Mouse (Mus musculus): ENCODE measurements at regions not wholly inside any gene's neighbourhood (a gene's known extent, or its start where the extent isn't known, plus 50 kb on each side); places are given as distances from the start of the nearest gene placed in this dataset.
"Not testable (repeated sequence)": the region's sequence is repeated elsewhere in the genome, so short reads cannot be mapped to it uniquely, and the experiment has no call there.

- WGBS (ENCODE audit: insufficient replicate concordance) = 72% methylated on average over 6 of the region's 6 CpGs
- Histone ChIP-seq H3K4me3 (ENCODE audit: low read depth, low read length) (no peak overlapping the region), H3K4me2 (ENCODE audit: low read depth, low read length) (no peak overlapping the region), H3K4me1 (ENCODE audit: insufficient read depth) (no peaks in the 10 kb centered on the region), H3K27me3 (ENCODE audit: insufficient read depth, low read length) (no peaks in the 10 kb centered on the region), H3K9me3 (ENCODE audit: low read length) (peaks cover 4% of the 10 kb centered on the region; the same call in 1 of the 2 replicates), H3K27ac (ENCODE audit: low read depth) (no peak overlapping the region), H3K36me3 (replicated peaks; ENCODE audit: insufficient read depth, low read length) (no peaks in the 10 kb centered on the region), H3K9ac (replicated peaks) (no peak overlapping the region)
- ATAC-seq (no peak), DNase-seq (no peak)
- TF ChIP-seq EP300 (IDR thresholded peaks at IDR 0.05; ENCODE audit: low read depth) (no peak), CTCF (IDR thresholded peaks at IDR 0.05; ENCODE audit: low read depth) (peak; percentile 10; the same call in 1 of the 2 replicates)
Observed at GRCm38 (mm10) chr14:19327321-19327720, 91.4 kb downstream of the Gm21738 start.

GRCm38 (mm10) chr14:19311614-19312013 lies 107.1 kb downstream of the Gm21738 start:
- no peaks in the 10 kb centered on the region for H3K4me1 ChIP-seq (ENCODE audit: insufficient read depth)
- no peak overlapping the region for H3K27ac ChIP-seq (ENCODE audit: low read depth)
- H3K36me3 ChIP-seq (replicated peaks; ENCODE audit: insufficient read depth, low read length) = no peaks in the 10 kb centered on the region
- peaks cover 3% of the 10 kb centered on the region; the same call in 1 of the 2 replicates for H3K9me3 ChIP-seq (ENCODE audit: low read length)
- H3K4me3 ChIP-seq (ENCODE audit: low read depth, low read length) = no peak overlapping the region
- H3K9ac ChIP-seq (replicated peaks) = no peak overlapping the region
- no peak for ATAC-seq
- TF ChIP-seq EP300 (IDR thresholded peaks at IDR 0.05; ENCODE audit: low read depth) (no peak), CTCF (IDR thresholded peaks at IDR 0.05; ENCODE audit: low read depth) (no peak)
- no peak overlapping the region for H3K4me2 ChIP-seq (ENCODE audit: low read depth, low read length)
- 71% methylated on average over 21 of the region's 21 CpGs for WGBS (ENCODE audit: insufficient replicate concordance)
- DNase-seq = no peak
- no peaks in the 10 kb centered on the region for H3K27me3 ChIP-seq (ENCODE audit: insufficient read depth, low read length)

GRCm38 (mm10) chr14:19302859-19303258 lies 115.9 kb downstream of the Gm21738 start:
- not testable (repeated sequence) for H3K4me2 ChIP-seq (ENCODE audit: low read depth, low read length); H3K27me3 ChIP-seq (ENCODE audit: insufficient read depth, low read length); DNase-seq; H3K36me3 ChIP-seq (replicated peaks; ENCODE audit: insufficient read depth, low read length); H3K4me3 ChIP-seq (ENCODE audit: low read depth, low read length); H3K27ac ChIP-seq (ENCODE audit: low read depth); H3K9me3 ChIP-seq (ENCODE audit: low read length); H3K9ac ChIP-seq (replicated peaks); ATAC-seq; H3K4me1 ChIP-seq (ENCODE audit: insufficient read depth)
- 51% methylated on average over 4 of the region's 4 CpGs for WGBS (ENCODE audit: insufficient replicate concordance)

GRCm38 (mm10) chr14:19279096-19279495 lies 139.6 kb downstream of the Gm21738 start:
- H3K27ac ChIP-seq (ENCODE audit: low read depth) = no peak overlapping the region
- H3K27me3 ChIP-seq (ENCODE audit: insufficient read depth, low read length) = no peaks in the 10 kb centered on the region
- TF ChIP-seq EP300 (IDR thresholded peaks at IDR 0.05; ENCODE audit: low read depth) (no peak), CTCF (IDR thresholded peaks at IDR 0.05; ENCODE audit: low read depth) (no peak)
- no peaks in the 10 kb centered on the region for H3K36me3 ChIP-seq (replicated peaks; ENCODE audit: insufficient read depth, low read length)
- ATAC-seq = peak; percentile 35; the same call in 1 of the 2 replicates
- 59% methylated on average over 1 of the region's 1 CpGs for WGBS (ENCODE audit: insufficient replicate concordance)
- no peak overlapping the region for H3K9ac ChIP-seq (replicated peaks)
- no peak overlapping the region for H3K4me2 ChIP-seq (ENCODE audit: low read depth, low read length)
- H3K9me3 ChIP-seq (ENCODE audit: low read length) = no peaks in the 10 kb centered on the region
- DNase-seq = no peak
- H3K4me1 ChIP-seq (ENCODE audit: insufficient read depth) = no peaks in the 10 kb centered on the region
- H3K4me3 ChIP-seq (ENCODE audit: low read depth, low read length) = no peak overlapping the region

- H3K9ac ChIP-seq (replicated peaks) = no peak overlapping the region
- TF ChIP-seq CTCF (IDR thresholded peaks at IDR 0.05; ENCODE audit: low read depth) (no peak), EP300 (IDR thresholded peaks at IDR 0.05; ENCODE audit: low read depth) (no peak)
- 47% methylated on average over 4 of the region's 4 CpGs for WGBS (ENCODE audit: insufficient replicate concordance)
- H3K4me1 ChIP-seq (ENCODE audit: insufficient read depth) = no peaks in the 10 kb centered on the region
- H3K36me3 ChIP-seq (replicated peaks; ENCODE audit: insufficient read depth, low read length) = no peaks in the 10 kb centered on the region
- no peaks in the 10 kb centered on the region for H3K9me3 ChIP-seq (ENCODE audit: low read length)
- no peak overlapping the region for H3K4me2 ChIP-seq (ENCODE audit: low read depth, low read length)
- no peak overlapping the region for H3K27ac ChIP-seq (ENCODE audit: low read depth)
- peak; percentile 100 for ATAC-seq
- no peaks in the 10 kb centered on the region for H3K27me3 ChIP-seq (ENCODE audit: insufficient read depth, low read length)
- no peak overlapping the region for H3K4me3 ChIP-seq (ENCODE audit: low read depth, low read length)
- DNase-seq = peak; percentile 93
Observed at GRCm38 (mm10) chr14:19277777-19278385, 140.8 kb downstream of the Gm21738 start.

Measured in liver, postnatal 0 days (tissue).